Mouse (Mus musculus) embryonic fibroblast, embryonic 13.5 days (primary cell): ENCODE measurements at regions not wholly inside any gene's neighbourhood (a gene's known extent, or its start where the extent isn't known, plus 50 kb on each side); places are given as distances from the start of the nearest gene placed in this dataset.

ENCODE experiments used
- CTCF ChIP-seq: IDR thresholded peaks from 2 replicates; pipeline ENCODE4 v1.5.1; 2011; ENCODE audit warnings: mild to moderate bottlenecking, control low read depth, low read length, moderate library complexity, borderline replicate concordance; ENCODE audit not compliant: insufficient read depth
- POLR2A ChIP-seq: IDR thresholded peaks from 2 replicates; pipeline ENCODE4 v1.6.1; 2011; ENCODE audit warnings: low read depth, mild to moderate bottlenecking, control low read depth, low read length, moderate library complexity

GRCm38 (mm10) chr2:138708763-138709162, 452.4 kb downstream of the Btbd3 start:
- TF ChIP-seq CTCF = no peak
- no peak for TF ChIP-seq POLR2A
